Mouse (Mus musculus): Measurements from ENCODE around the gene Mrpl24. TPM values are rescaled to one million over a fixed set of nuclear protein-coding genes. Genes with fewer than 3 reads are reported as not detected.

The Mrpl24 gene
- total RNA-seq (2023) = 124 to 137 TPM (median 134 TPM) in 4 replicates

GRCm38 (mm10) chr3:87919336-87920108 is at the start of gene Mrpl24:
Gene Mrpl24, plus strand, starts transcription at chr3:87919506.

DNA sequence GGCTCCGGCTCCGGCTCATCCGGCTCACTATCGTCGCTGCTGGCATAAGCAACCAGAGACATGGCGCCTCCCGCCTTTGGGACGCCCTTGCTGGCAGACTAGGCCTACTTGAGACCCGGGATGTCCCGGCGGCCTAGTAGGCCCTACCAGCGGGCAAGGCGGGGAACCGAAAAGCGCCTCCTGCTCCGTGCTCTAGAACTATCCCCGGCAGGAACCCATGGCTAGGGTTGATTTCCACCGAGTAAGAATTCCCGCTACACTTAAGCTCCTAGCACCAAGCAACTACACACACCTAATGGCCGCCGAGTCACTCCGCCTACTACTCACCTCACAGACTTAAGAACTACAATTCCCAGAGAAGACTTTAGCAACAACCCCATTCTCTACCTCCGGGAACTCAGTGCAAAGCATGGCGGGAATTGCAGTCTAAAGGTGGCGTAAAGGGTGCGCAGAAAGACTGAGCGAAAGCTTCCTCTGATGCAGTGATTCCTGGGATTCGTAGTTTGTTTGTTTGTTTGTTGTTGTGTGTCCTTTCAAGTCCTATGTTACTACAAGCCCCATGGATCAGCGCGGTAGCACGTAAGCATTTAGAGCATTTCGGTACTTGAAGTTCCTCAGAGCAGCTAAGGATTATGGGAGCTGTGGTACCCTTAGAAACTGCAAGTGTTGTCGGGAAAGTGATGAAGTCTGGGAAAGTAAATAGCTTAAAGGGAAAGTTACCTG is 33.9 kb upstream of the Mrpl24 start, which contains the start of gene Prcc:
Gene Prcc, minus strand, starts transcription at position 328 of the 723 bp plus-strand sequence.

GRCm38 (mm10) chr3:87905880-87906485 is 13.3 kb upstream of the Mrpl24 start, which contains the start of gene Hdgf:
Gene Hdgf, plus strand, starts transcription at chr3:87906321.

GRCm38 (mm10) chr3:87930078-87930795 is 10.9 kb downstream of the Mrpl24 start, which contains the start of the genes Isg20l2 and Rrnad1:
Gene Isg20l2, plus strand, starts transcription at chr3:87930314.
Gene Rrnad1, minus strand, starts transcription at chr3:87930717.

DNA sequence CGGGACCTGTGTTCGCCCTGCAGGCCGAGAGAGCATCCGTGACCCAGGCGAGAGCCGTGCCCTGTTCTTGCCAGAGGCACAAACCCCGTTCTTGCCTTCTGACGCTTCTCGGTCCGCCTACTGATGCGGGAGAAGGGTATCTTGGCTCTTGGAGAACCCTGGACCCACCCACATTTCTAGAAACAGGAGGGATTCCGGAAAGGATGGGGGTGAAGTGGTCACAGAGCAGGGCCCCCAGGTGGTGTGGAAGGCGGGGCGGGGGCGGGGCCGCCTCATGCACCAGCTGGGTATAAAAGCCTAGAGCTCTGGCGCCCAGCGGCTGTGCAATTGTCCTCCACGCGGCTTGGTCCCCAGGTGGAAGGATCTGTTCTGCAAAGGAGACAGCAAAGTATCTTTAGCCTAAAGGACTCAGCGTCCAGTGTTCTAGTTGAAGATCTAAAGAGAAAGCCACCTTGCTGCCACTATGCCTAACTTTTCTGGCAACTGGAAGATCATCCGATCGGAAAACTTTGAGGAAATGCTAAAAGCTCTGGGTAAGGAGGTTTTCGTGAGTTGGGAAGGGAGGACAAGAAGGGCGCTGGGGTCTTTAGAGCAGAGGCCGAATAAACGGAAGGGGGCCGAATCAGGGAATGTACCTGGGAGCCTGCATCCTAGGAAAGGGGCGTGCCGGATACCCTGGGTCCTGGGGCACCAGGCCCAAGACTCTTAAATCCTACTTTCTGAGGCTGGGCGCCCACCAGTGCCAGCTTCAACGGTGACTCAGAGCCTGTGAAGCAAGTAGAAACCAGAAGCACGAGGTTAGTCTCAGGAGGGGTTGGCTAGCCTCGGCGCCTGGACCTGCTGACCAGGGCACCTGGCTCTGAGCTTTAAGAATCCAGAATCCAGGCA is 29.3 kb downstream of the Mrpl24 start, which contains the start of gene Crabp2:
Gene Crabp2, plus strand, starts transcription at position 289 of the 888 bp plus-strand sequence.

GRCm38 (mm10) chr3:87970939-87971488 is 51.7 kb downstream of the Mrpl24 start, which contains the start of gene Nes:
Gene Nes, plus strand, starts transcription at chr3:87971078.

Other genes starting within 250 kb of the Mrpl24 start
- 0.38 to 0.92 TPM (median 0.46 TPM) in 3 of 4 replicates, not detected in the other for gene Lrrc71, start 170.9 kb upstream of the Mrpl24 start, total RNA-seq (2023)
- gene Ntrk1, start 124.3 kb upstream of the Mrpl24 start, total RNA-seq (2023) = not detected in 4 replicates
- gene Insrr, start 122.6 kb upstream of the Mrpl24 start, total RNA-seq (2023) = 0.21 to 0.24 TPM in 2 of 4 replicates, not detected in the others
- gene Pear1, start 95.2 kb upstream of the Mrpl24 start, total RNA-seq (2023) = 21.5 to 26.1 TPM (median 23.9 TPM) in 4 replicates
- gene Sh2d2a, start 72.8 kb upstream of the Mrpl24 start, total RNA-seq (2023) = 25.2 to 31.8 TPM (median 27.6 TPM) in 4 replicates
- gene Prcc, start 33.9 kb upstream of the Mrpl24 start, total RNA-seq (2023) = 53.9 to 58.5 TPM (median 54.9 TPM) in 4 replicates
- gene Hdgf, start 13.2 kb upstream of the Mrpl24 start, total RNA-seq (2023) = 64.9 to 76.1 TPM (median 71.6 TPM) in 4 replicates
- 62.5 to 66.0 TPM (median 64.2 TPM) in 4 replicates for gene Isg20l2, start 10.8 kb downstream of the Mrpl24 start, total RNA-seq (2023)
- 28.2 to 36.3 TPM (median 31.4 TPM) in 4 replicates for gene Rrnad1, start 11.2 kb downstream of the Mrpl24 start, total RNA-seq (2023)
- gene Crabp2, start 29.2 kb downstream of the Mrpl24 start, total RNA-seq (2023) = 0.63 to 2.6 TPM (median 1.7 TPM) in 4 replicates
- gene Nes, start 51.6 kb downstream of the Mrpl24 start, total RNA-seq (2023) = not detected in 4 replicates
- not detected in 4 replicates for gene Bcan, start 80.7 kb downstream of the Mrpl24 start, total RNA-seq (2023)
- not detected in 4 replicates for gene Hapln2, start 108.1 kb downstream of the Mrpl24 start, total RNA-seq (2023)
- gene Gpatch4, start 123.6 kb downstream of the Mrpl24 start, total RNA-seq (2023) = 10.8 to 17.6 TPM (median 14.2 TPM) in 4 replicates
- 23.2 to 29.5 TPM (median 26.4 TPM) in 4 replicates for gene Naxe, start 139.0 kb downstream of the Mrpl24 start, total RNA-seq (2023)
- not detected in 4 replicates for gene Ttc24, start 158.8 kb downstream of the Mrpl24 start, total RNA-seq (2023)
- 0.15 to 0.55 TPM (median 0.42 TPM) in 4 replicates for gene Iqgap3, start 162.5 kb downstream of the Mrpl24 start, total RNA-seq (2023)
- gene Mef2d, start 222.9 kb downstream of the Mrpl24 start, total RNA-seq (2023) = 410 to 458 TPM (median 445 TPM) in 4 replicates